Mouse (Mus musculus): ENCODE data around the gene Ahnak. TPM values are rescaled to one million over a fixed set of nuclear protein-coding genes. Genes with fewer than 3 reads are reported as not detected.
A peak's percentile ranks its signal among the peaks of the same experiment; 100 is the strongest.

Gene Ahnak
- polyA plus RNA-seq, 1 experiment, result 8.0 TPM

DNA sequence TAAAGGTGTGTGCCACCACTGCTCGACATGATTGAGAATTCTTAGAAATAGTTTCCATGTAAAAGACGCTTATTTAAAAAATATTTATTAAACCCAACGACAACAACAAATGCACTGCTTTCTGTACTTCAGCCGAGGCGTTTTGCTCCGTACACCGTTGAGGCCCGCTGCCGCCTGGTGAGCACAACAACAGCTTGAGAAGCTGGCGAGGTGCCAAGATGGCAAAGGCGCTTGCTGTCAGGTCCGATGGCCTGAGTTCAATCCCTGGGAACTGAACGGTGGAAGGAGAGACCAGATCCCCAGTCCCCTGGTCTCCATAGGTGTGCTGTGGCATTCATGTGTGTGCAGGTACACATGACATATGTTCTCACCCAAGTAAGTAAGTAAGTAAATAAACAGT lies 108.4 kb downstream of the Ahnak start:
- 87% methylated on average over 13 of the region's 13 CpGs for WGBS
- no peak for TF ChIP-seq CTCF (IDR thresholded peaks at IDR 0.05; ENCODE audit: extremely low read depth, insufficient read depth, insufficient read length, insufficient replicate concordance)
- no peak for TF ChIP-seq POLR2A (IDR thresholded peaks at IDR 0.05; ENCODE audit: low read depth, low read length)
- no peaks in the 10 kb centered on the region for H3K27me3 ChIP-seq (ENCODE audit: control insufficient read depth, insufficient read depth, low read length)
- DNase-seq (ENCODE audit: low read depth in 1 of 2, low spot score in 2 of 2), result no peak
- no peaks in the 10 kb centered on the region for H3K4me1 ChIP-seq (ENCODE audit: control insufficient read depth, insufficient read depth, insufficient read length)
- H3K27ac ChIP-seq (ENCODE audit: insufficient read depth, low read length), result no peak overlapping the region
- no peak overlapping the region for H3K4me3 ChIP-seq (ENCODE audit: extremely low read depth, insufficient read depth, insufficient read length)
- no peaks in the 10 kb centered on the region for H3K36me3 ChIP-seq (ENCODE audit: control insufficient read depth, insufficient read depth, low read length)

DNA sequence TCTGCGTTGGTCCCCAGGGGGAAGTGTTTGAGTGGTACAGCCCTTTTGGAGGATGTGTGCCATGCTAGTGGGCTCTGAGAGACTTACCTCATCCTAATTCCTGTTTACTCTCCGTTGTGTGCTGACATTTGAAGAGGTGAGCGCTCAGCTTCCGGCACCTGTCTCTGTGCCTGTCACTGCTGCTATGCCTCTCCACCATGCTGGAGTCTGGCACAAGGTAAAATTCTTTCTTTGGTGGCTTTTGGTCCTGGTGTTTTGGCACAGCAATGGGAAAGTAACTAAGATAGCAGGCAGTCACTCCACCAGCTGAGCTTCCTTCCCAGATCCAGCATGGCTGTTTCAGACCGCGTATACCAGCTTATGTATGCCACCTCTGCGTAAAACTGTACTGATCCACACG lies 110.7 kb downstream of the Ahnak start:
- no peaks in the 10 kb centered on the region for H3K27me3 ChIP-seq (ENCODE audit: control insufficient read depth, insufficient read depth, low read length)
- H3K36me3 ChIP-seq (ENCODE audit: control insufficient read depth, insufficient read depth, low read length), result no peaks in the 10 kb centered on the region
- no peak for DNase-seq (ENCODE audit: low read depth in 1 of 2, low spot score in 2 of 2)
- 93% methylated on average over 8 of the region's 8 CpGs for WGBS
- H3K4me3 ChIP-seq (ENCODE audit: extremely low read depth, insufficient read depth, insufficient read length), result no peak overlapping the region
- TF ChIP-seq POLR2A (IDR thresholded peaks at IDR 0.05; ENCODE audit: low read depth, low read length), result no peak
- no peak for TF ChIP-seq CTCF (IDR thresholded peaks at IDR 0.05; ENCODE audit: extremely low read depth, insufficient read depth, insufficient read length, insufficient replicate concordance)
- H3K4me1 ChIP-seq (ENCODE audit: control insufficient read depth, insufficient read depth, insufficient read length), result peaks cover 7% of the 10 kb centered on the region; the same call in 1 of the 2 replicates
- no peak overlapping the region for H3K27ac ChIP-seq (ENCODE audit: insufficient read depth, low read length)

DNA sequence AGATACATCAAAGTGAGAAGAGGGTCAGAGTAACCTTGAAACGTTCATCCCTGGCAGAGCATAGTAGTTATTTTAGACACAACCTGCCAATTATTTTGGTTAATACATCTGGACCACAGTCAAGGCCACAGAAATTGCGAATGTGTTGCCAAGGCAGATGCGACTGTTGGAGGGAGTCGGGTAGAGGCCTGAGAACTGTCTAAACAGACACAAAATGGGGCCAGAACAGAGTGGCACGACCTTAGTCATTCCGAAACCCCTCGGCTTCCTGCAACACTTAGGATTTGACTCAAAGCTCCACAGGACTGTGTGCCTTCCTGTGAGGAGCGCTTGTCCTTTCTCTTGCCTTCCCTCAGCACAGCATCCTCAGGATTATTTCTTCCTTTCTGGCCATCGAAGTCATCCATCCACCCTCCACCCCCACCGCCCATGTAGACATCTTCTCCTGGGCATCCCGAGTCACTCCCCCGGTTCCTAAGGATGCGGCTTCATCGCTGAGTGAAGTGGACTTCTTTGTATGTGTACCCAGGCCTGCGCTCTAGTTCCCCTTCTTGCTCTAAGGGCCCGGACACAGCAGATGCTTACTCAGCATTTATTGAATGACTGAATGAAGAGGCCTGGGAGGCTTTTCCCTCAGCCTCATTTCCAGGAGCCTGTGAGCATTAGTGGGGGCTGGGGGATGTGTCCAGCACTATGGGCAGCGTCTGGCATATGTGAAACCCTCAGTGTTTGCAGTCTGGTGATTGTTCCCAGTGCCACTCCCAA lies 111.4 kb downstream of the Ahnak start:
- Histone ChIP-seq H3K27ac (ENCODE audit: insufficient read depth, low read length) (no peak overlapping the region), H3K36me3 (ENCODE audit: control insufficient read depth, insufficient read depth, low read length) (no peaks in the 10 kb centered on the region), H3K27me3 (ENCODE audit: control insufficient read depth, insufficient read depth, low read length) (no peaks in the 10 kb centered on the region), H3K4me1 (ENCODE audit: control insufficient read depth, insufficient read depth, insufficient read length) (peaks cover 12% of the 10 kb centered on the region; the same call in 1 of the 2 replicates), H3K4me3 (ENCODE audit: extremely low read depth, insufficient read depth, insufficient read length) (no peak overlapping the region)
- 77% methylated on average over 17 of the region's 17 CpGs for WGBS
- no peak for DNase-seq (ENCODE audit: low read depth in 1 of 2, low spot score in 2 of 2)
- TF ChIP-seq CTCF (IDR thresholded peaks at IDR 0.05; ENCODE audit: extremely low read depth, insufficient read depth, insufficient read length, insufficient replicate concordance) (no peak), POLR2A (IDR thresholded peaks at IDR 0.05; ENCODE audit: low read depth, low read length) (no peak)

DNA sequence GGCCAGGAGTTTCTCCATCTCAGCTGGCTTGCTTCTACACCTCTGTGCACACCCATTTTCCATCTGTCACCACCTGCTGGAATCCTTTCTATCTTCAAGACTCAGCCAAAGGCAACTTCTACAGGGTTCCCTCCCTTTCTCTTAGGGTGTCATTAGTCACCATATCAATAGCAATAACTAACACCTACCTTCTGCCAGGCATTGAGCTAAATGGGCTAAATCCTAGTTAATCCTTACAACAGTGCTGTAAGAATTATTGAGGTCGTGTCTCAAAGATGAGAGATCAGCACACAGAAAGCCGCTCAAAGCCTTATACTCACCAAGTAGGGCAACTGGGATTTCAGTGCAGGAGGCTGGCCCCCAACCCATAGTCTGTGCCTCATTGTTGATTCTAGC lies 112.0 kb downstream of the Ahnak start:
- Histone ChIP-seq H3K4me1 (ENCODE audit: control insufficient read depth, insufficient read depth, insufficient read length) (peaks cover 12% of the 10 kb centered on the region; the same call in 1 of the 2 replicates), H3K4me3 (ENCODE audit: extremely low read depth, insufficient read depth, insufficient read length) (no peak overlapping the region), H3K36me3 (ENCODE audit: control insufficient read depth, insufficient read depth, low read length) (no peaks in the 10 kb centered on the region), H3K27ac (ENCODE audit: insufficient read depth, low read length) (no peak overlapping the region), H3K27me3 (ENCODE audit: control insufficient read depth, insufficient read depth, low read length) (no peaks in the 10 kb centered on the region)
- no peak for TF ChIP-seq POLR2A (IDR thresholded peaks at IDR 0.05; ENCODE audit: low read depth, low read length)
- TF ChIP-seq CTCF (IDR thresholded peaks at IDR 0.05; ENCODE audit: extremely low read depth, insufficient read depth, insufficient read length, insufficient replicate concordance), result no peak
- DNase-seq (ENCODE audit: low read depth in 1 of 2, low spot score in 2 of 2), result no peak
- WGBS, result 86% methylated on average over 2 of the region's 2 CpGs

DNA sequence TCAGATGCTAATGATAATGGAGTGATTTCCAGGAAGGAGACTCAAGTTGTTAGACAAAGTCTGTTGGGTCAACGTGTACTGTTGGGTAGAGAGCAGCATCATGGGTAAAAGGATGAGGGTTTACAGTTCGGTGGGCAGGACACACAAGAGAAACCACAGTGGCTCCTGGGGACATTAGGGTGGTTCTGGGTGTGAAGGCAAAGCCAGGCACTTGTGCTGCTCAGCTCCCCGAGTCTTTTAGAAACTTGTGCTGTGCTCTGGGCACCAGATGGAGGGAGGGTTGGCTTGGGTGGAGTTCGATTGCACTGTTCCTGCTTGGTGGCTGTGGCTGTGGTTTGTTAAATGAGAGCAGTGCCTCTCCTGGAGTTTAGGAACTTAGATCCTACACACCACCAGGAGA lies 114.9 kb downstream of the Ahnak start:
- Histone ChIP-seq H3K27ac (ENCODE audit: insufficient read depth, low read length) (peak overlapping the region; percentile 48), H3K27me3 (ENCODE audit: control insufficient read depth, insufficient read depth, low read length) (no peaks in the 10 kb centered on the region), H3K36me3 (ENCODE audit: control insufficient read depth, insufficient read depth, low read length) (no peaks in the 10 kb centered on the region), H3K4me3 (ENCODE audit: extremely low read depth, insufficient read depth, insufficient read length) (no peak overlapping the region), H3K4me1 (ENCODE audit: control insufficient read depth, insufficient read depth, insufficient read length) (peaks cover 19% of the 10 kb centered on the region; the same call in 1 of the 2 replicates)
- WGBS, result 8% methylated on average over 4 of the region's 4 CpGs
- peak in 1 of 2 experiments; percentile 50 for DNase-seq (ENCODE audit: low read depth in 1 of 2, low spot score in 2 of 2)
- TF ChIP-seq CTCF (IDR thresholded peaks at IDR 0.05; ENCODE audit: extremely low read depth, insufficient read depth, insufficient read length, insufficient replicate concordance), result no peak
- no peak for TF ChIP-seq POLR2A (IDR thresholded peaks at IDR 0.05; ENCODE audit: low read depth, low read length)

DNA sequence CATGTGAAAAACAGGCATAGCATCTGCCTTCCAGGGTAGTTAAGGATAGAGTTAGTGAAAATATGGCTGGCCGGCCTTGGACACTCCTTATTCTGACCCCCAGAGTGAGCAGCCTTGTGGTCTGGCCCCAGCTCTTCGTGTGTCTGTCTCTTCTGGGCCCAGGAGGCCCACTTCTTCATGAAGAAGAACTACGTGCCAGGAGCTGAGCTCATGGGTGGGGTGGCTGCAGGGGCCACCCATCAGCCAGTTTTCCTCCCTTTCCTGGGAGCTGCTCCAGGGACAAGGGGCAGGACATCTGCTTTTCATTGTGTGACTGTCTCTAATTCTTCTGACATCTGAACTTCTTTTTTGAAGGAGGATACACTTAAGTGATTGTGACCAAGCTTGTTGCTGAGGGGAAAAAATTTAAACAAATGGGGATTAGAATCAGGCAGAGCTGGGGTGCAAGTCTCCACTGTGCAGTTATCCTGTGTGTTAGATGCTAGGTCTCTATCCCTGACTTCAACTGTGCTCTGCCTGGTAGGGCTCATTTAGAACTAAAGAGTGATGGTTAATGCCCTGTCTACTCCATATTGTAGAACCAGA lies 116.1 kb downstream of the Ahnak start:
- 73% methylated on average over 3 of the region's 3 CpGs for WGBS
- H3K4me1 ChIP-seq (ENCODE audit: control insufficient read depth, insufficient read depth, insufficient read length), result peaks cover 19% of the 10 kb centered on the region; the same call in 1 of the 2 replicates
- no peak overlapping the region for H3K4me3 ChIP-seq (ENCODE audit: extremely low read depth, insufficient read depth, insufficient read length)
- peak overlapping the region; percentile 12; the same call in 1 of the 2 replicates for H3K27ac ChIP-seq (ENCODE audit: insufficient read depth, low read length)
- TF ChIP-seq CTCF (IDR thresholded peaks at IDR 0.05; ENCODE audit: extremely low read depth, insufficient read depth, insufficient read length, insufficient replicate concordance) (no peak), POLR2A (IDR thresholded peaks at IDR 0.05; ENCODE audit: low read depth, low read length) (no peak)
- no peaks in the 10 kb centered on the region for H3K27me3 ChIP-seq (ENCODE audit: control insufficient read depth, insufficient read depth, low read length)
- DNase-seq (ENCODE audit: low read depth in 1 of 2, low spot score in 2 of 2), result no peak
- no peaks in the 10 kb centered on the region for H3K36me3 ChIP-seq (ENCODE audit: control insufficient read depth, insufficient read depth, low read length)

DNA sequence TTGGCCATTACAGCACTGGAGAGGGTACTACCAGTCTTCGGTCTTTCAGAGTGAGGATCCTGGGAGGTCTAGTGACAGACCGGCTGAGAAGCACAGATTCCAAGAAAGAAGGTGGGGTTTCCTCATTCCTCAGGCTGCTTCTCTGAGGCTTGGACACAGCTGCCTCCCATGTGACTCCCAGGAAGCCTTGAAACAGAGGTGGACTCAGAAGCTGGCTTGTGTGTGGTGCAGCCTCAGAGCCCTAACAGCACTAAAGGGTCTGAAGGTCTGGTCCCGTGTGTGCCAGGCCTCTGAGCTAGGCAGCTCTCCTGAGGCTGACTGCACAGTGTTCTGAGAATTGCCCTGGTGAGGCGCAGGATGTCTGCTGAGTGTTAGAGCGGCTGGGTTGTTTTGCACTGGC lies 117.0 kb downstream of the Ahnak start:
- DNase-seq (ENCODE audit: low read depth in 1 of 2, low spot score in 2 of 2), result no peak
- 80% methylated on average over 5 of the region's 5 CpGs for WGBS
- Histone ChIP-seq H3K27me3 (ENCODE audit: control insufficient read depth, insufficient read depth, low read length) (no peaks in the 10 kb centered on the region), H3K36me3 (ENCODE audit: control insufficient read depth, insufficient read depth, low read length) (no peaks in the 10 kb centered on the region), H3K4me3 (ENCODE audit: extremely low read depth, insufficient read depth, insufficient read length) (no peak overlapping the region), H3K4me1 (ENCODE audit: control insufficient read depth, insufficient read depth, insufficient read length) (peaks cover 19% of the 10 kb centered on the region; the same call in 1 of the 2 replicates), H3K27ac (ENCODE audit: insufficient read depth, low read length) (no peak overlapping the region)
- TF ChIP-seq POLR2A (IDR thresholded peaks at IDR 0.05; ENCODE audit: low read depth, low read length) (no peak), CTCF (IDR thresholded peaks at IDR 0.05; ENCODE audit: extremely low read depth, insufficient read depth, insufficient read length, insufficient replicate concordance) (no peak)
